Mouse (Mus musculus): ENCODE results near the gene Chst11. TPM values are rescaled to one million over a fixed set of nuclear protein-coding genes. Genes with fewer than 3 reads are reported as not detected.

Chst11 gene
- polyA plus RNA-seq, 1 experiment from 2014 or later, result 1.6 TPM

GRCm38 (mm10) chr10:83126447-83126846, 141.1 kb downstream of the Chst11 start:
- Histone ChIP-seq H3K4me2 (no peak overlapping the region), H3K27ac (ENCODE audit: low read depth, low read length) (no peak overlapping the region), H3K9me3 (ENCODE audit: control insufficient read depth, low read length) (no peaks in the 10 kb centered on the region), H3K9ac (ENCODE audit: low read length) (no peak overlapping the region), H3K4me3 (ENCODE audit: low read depth, low read length) (no peak overlapping the region), H3K27me3 (ENCODE audit: control insufficient read depth, insufficient read depth, low read length) (no peaks in the 10 kb centered on the region), H3K36me3 (ENCODE audit: control insufficient read depth, insufficient read depth, low read length) (no peaks in the 10 kb centered on the region), H3K4me1 (ENCODE audit: control insufficient read depth, insufficient read depth, low read length) (no peaks in the 10 kb centered on the region)
- ATAC-seq (ENCODE audit: low FRiP score), result no peak
- WGBS, result 73% methylated on average over 9 of the region's 9 CpGs
- no peak for DNase-seq (ENCODE audit: low spot score, missing footprints)

- H3K9me3 ChIP-seq (ENCODE audit: control insufficient read depth, low read length), result no peaks in the 10 kb centered on the region
- ATAC-seq (ENCODE audit: low FRiP score) (no peak), DNase-seq (ENCODE audit: low spot score, missing footprints) (no peak)
- H3K4me3 ChIP-seq (ENCODE audit: low read depth, low read length), result no peak overlapping the region
- H3K36me3 ChIP-seq (ENCODE audit: control insufficient read depth, insufficient read depth, low read length), result no peaks in the 10 kb centered on the region
- no peak overlapping the region for H3K4me2 ChIP-seq
- no peaks in the 10 kb centered on the region for H3K4me1 ChIP-seq (ENCODE audit: control insufficient read depth, insufficient read depth, low read length)
- peaks cover 5% of the 10 kb centered on the region; the same call in 1 of the 2 replicates for H3K27me3 ChIP-seq (ENCODE audit: control insufficient read depth, insufficient read depth, low read length)
- H3K9ac ChIP-seq (ENCODE audit: low read length), result no peak overlapping the region
- WGBS, result 73% methylated on average over 8 of the region's 8 CpGs
- no peak overlapping the region for H3K27ac ChIP-seq (ENCODE audit: low read depth, low read length)
Observed at GRCm38 (mm10) chr10:83128435-83128834, 143.1 kb downstream of the Chst11 start.

DNA sequence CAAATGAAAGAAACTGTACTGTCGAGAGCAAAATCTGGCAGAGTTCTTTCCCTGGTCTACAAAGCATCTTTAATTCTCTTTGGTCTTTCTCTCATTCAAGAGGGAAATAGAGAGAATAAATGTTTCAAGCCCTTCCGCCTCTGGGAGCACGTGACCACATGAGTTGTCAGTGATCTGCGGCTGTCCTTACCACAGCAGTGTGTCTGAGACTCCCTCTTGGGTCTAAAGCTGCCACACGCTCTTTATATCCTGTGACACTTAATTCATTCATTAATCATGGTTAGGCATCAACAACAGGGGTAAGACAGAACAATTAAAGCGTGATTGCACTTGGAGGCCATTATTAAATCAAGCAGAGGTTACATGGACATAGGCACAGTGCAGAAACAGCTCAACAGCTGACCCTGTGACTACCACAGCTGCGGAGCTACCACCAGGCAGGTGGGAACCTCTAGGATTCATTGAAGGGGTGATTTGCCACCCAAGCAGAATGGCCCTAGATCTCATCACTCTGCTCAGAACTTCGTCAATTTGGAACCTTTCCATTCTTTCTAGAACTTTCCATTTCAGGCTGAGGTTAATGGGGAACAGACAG, 144.4 kb downstream of the Chst11 start:
- Histone ChIP-seq H3K27me3 (ENCODE audit: control insufficient read depth, insufficient read depth, low read length) (peaks cover 5% of the 10 kb centered on the region; the same call in 1 of the 2 replicates), H3K36me3 (ENCODE audit: control insufficient read depth, insufficient read depth, low read length) (no peaks in the 10 kb centered on the region), H3K9me3 (ENCODE audit: control insufficient read depth, low read length) (no peaks in the 10 kb centered on the region), H3K27ac (ENCODE audit: low read depth, low read length) (no peak overlapping the region), H3K4me3 (ENCODE audit: low read depth, low read length) (no peak overlapping the region), H3K4me2 (no peak overlapping the region), H3K9ac (ENCODE audit: low read length) (no peak overlapping the region), H3K4me1 (ENCODE audit: control insufficient read depth, insufficient read depth, low read length) (peaks cover 11% of the 10 kb centered on the region)
- WGBS, result 81% methylated on average over 8 of the region's 8 CpGs
- DNase-seq (ENCODE audit: low spot score, missing footprints), result no peak
- ATAC-seq (ENCODE audit: low FRiP score), result no peak

DNA sequence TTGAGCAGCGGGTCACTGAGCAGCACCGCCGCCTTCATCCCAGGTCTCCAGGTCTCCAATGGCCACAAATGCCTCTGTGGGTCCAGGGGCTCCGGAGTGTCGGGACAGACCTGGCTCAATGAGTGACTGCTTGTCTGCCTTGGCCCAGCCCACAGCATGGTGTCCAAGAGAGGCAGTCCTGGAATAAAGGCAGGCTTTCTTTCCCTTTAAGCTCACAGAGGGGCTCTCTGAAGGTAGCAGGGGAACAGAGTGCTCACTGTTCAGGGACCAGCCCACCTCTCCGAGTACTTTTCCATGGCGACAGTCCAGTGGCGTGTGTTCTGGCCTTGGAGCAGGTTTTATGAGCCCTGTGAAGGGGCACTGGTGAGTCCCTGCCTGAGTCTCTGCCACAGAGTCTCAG, 145.3 kb downstream of the Chst11 start:
- Histone ChIP-seq H3K4me2 (no peak overlapping the region), H3K9me3 (ENCODE audit: control insufficient read depth, low read length) (no peaks in the 10 kb centered on the region), H3K9ac (ENCODE audit: low read length) (no peak overlapping the region), H3K36me3 (ENCODE audit: control insufficient read depth, insufficient read depth, low read length) (no peaks in the 10 kb centered on the region), H3K4me3 (ENCODE audit: low read depth, low read length) (no peak overlapping the region), H3K27me3 (ENCODE audit: control insufficient read depth, insufficient read depth, low read length) (peaks cover 5% of the 10 kb centered on the region), H3K4me1 (ENCODE audit: control insufficient read depth, insufficient read depth, low read length) (peaks cover 18% of the 10 kb centered on the region), H3K27ac (ENCODE audit: low read depth, low read length) (no peak overlapping the region)
- ATAC-seq (ENCODE audit: low FRiP score) (no peak), DNase-seq (ENCODE audit: low spot score, missing footprints) (no peak)
- 55% methylated on average over 8 of the region's 8 CpGs for WGBS

- Histone ChIP-seq H3K27me3 (ENCODE audit: control insufficient read depth, insufficient read depth, low read length) (peaks cover 9% of the 10 kb centered on the region), H3K4me1 (ENCODE audit: control insufficient read depth, insufficient read depth, low read length) (peaks cover 18% of the 10 kb centered on the region)
Observed at GRCm38 (mm10) chr10:83131884-83132283, 146.6 kb downstream of the Chst11 start.

GRCm38 (mm10) chr10:83133866-83134570, 148.7 kb downstream of the Chst11 start:
- peak overlapping the region; percentile 13 for H3K4me2 ChIP-seq
- ATAC-seq (ENCODE audit: low FRiP score) (0 out of 2 replicates have a peak, but pooled peaks have one; percentile 31), DNase-seq (ENCODE audit: low spot score, missing footprints) (no peak)
- no peaks in the 10 kb centered on the region for H3K36me3 ChIP-seq (ENCODE audit: control insufficient read depth, insufficient read depth, low read length)
- no peak overlapping the region for H3K9ac ChIP-seq (ENCODE audit: low read length)
- H3K4me1 ChIP-seq (ENCODE audit: control insufficient read depth, insufficient read depth, low read length), result peaks cover 18% of the 10 kb centered on the region
- peaks cover 9% of the 10 kb centered on the region for H3K27me3 ChIP-seq (ENCODE audit: control insufficient read depth, insufficient read depth, low read length)
- WGBS, result 17% methylated on average over 16 of the region's 16 CpGs
- H3K9me3 ChIP-seq (ENCODE audit: control insufficient read depth, low read length), result no peaks in the 10 kb centered on the region
- H3K4me3 ChIP-seq (ENCODE audit: low read depth, low read length), result no peak overlapping the region
- H3K27ac ChIP-seq (ENCODE audit: low read depth, low read length), result no peak overlapping the region

More at GRCm38 (mm10) chr10:83131884-83132283, 146.6 kb downstream of the Chst11 start:
- Histone ChIP-seq H3K27ac (ENCODE audit: low read depth, low read length) (no peak overlapping the region), H3K4me3 (ENCODE audit: low read depth, low read length) (no peak overlapping the region), H3K9ac (ENCODE audit: low read length) (no peak overlapping the region), H3K36me3 (ENCODE audit: control insufficient read depth, insufficient read depth, low read length) (no peaks in the 10 kb centered on the region), H3K4me2 (no peak overlapping the region), H3K9me3 (ENCODE audit: control insufficient read depth, low read length) (no peaks in the 10 kb centered on the region)
- DNase-seq (ENCODE audit: low spot score, missing footprints), result no peak
- no peak for ATAC-seq (ENCODE audit: low FRiP score)
- WGBS, result 97% methylated on average over 1 of the region's 1 CpGs

DNA sequence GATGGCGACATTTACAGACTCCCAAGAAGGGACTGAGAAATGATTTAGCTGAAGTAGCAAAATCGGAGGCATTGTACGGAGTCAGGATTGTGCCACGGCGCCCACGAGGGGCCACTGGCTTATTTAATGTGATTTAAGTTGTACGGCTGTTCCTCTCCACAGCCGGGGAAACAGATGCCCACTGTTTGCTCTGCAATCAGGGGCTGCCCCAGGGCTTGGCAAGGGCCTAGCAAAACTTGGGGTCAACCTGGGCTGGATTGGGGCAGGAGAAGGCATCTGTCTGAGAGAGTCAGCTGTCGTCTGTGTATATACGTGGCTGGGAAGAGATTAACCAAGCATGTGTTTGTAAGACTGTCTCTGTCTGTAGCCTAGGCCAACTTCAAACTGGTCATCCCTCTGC, 149.6 kb downstream of the Chst11 start:
- no peaks in the 10 kb centered on the region for H3K9me3 ChIP-seq (ENCODE audit: control insufficient read depth, low read length)
- DNase-seq (ENCODE audit: low spot score, missing footprints) (no peak), ATAC-seq (ENCODE audit: low FRiP score) (peak; percentile 43)
- H3K4me2 ChIP-seq, result 0 out of 2 replicates have a peak overlapping the region, but pooled peaks have one; percentile 7
- WGBS, result 32% methylated on average over 10 of the region's 10 CpGs
- no peaks in the 10 kb centered on the region for H3K36me3 ChIP-seq (ENCODE audit: control insufficient read depth, insufficient read depth, low read length)
- no peak overlapping the region for H3K9ac ChIP-seq (ENCODE audit: low read length)
- H3K27ac ChIP-seq (ENCODE audit: low read depth, low read length), result no peak overlapping the region
- H3K4me3 ChIP-seq (ENCODE audit: low read depth, low read length), result no peak overlapping the region
- peaks cover 9% of the 10 kb centered on the region for H3K27me3 ChIP-seq (ENCODE audit: control insufficient read depth, insufficient read depth, low read length)
- peaks cover 18% of the 10 kb centered on the region for H3K4me1 ChIP-seq (ENCODE audit: control insufficient read depth, insufficient read depth, low read length)

GRCm38 (mm10) chr10:83135963-83136362, 150.7 kb downstream of the Chst11 start:
- no peaks in the 10 kb centered on the region for H3K9me3 ChIP-seq (ENCODE audit: control insufficient read depth, low read length)
- no peak overlapping the region for H3K4me2 ChIP-seq
- H3K4me3 ChIP-seq (ENCODE audit: low read depth, low read length), result no peak overlapping the region
- H3K27ac ChIP-seq (ENCODE audit: low read depth, low read length), result no peak overlapping the region
- H3K4me1 ChIP-seq (ENCODE audit: control insufficient read depth, insufficient read depth, low read length), result peaks cover 20% of the 10 kb centered on the region
- H3K36me3 ChIP-seq (ENCODE audit: control insufficient read depth, insufficient read depth, low read length), result no peaks in the 10 kb centered on the region
- no peak overlapping the region for H3K9ac ChIP-seq (ENCODE audit: low read length)
- ATAC-seq (ENCODE audit: low FRiP score) (no peak), DNase-seq (ENCODE audit: low spot score, missing footprints) (no peak)
- WGBS, result 79% methylated on average over 1 of the region's 1 CpGs
- H3K27me3 ChIP-seq (ENCODE audit: control insufficient read depth, insufficient read depth, low read length), result peaks cover 9% of the 10 kb centered on the region

DNA sequence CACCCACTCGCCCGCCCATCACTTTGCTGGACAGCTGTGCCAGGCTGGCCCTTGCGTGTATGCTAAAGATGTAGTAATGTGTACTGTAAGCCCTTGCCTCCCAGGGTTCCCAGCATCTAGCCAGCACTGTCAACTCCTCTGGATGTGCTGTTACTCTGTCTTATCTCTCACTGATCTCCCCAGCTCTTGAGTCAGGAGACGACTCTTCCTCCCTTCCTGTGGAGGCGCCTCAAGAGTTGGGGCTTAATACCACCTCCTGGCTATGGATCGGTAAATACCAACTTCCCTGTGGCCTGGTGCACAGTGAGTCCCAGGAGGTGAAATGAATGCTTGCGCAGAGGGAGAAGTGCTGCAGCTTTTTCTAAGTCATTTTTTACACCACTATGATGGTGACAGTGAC, 151.8 kb downstream of the Chst11 start:
- no peak overlapping the region for H3K27ac ChIP-seq (ENCODE audit: low read depth, low read length)
- 85% methylated on average over 7 of the region's 7 CpGs for WGBS
- no peak for DNase-seq (ENCODE audit: low spot score, missing footprints)
- no peak overlapping the region for H3K4me3 ChIP-seq (ENCODE audit: low read depth, low read length)
- no peak overlapping the region for H3K9ac ChIP-seq (ENCODE audit: low read length)
- no peak for ATAC-seq (ENCODE audit: low FRiP score)
- peaks cover 9% of the 10 kb centered on the region for H3K27me3 ChIP-seq (ENCODE audit: control insufficient read depth, insufficient read depth, low read length)
- peaks cover 20% of the 10 kb centered on the region for H3K4me1 ChIP-seq (ENCODE audit: control insufficient read depth, insufficient read depth, low read length)
- no peaks in the 10 kb centered on the region for H3K36me3 ChIP-seq (ENCODE audit: control insufficient read depth, insufficient read depth, low read length)
- no peak overlapping the region for H3K4me2 ChIP-seq
- H3K9me3 ChIP-seq (ENCODE audit: control insufficient read depth, low read length), result no peaks in the 10 kb centered on the region

Data from midbrain, embryonic 11.5 days (tissue).